Mouse (Mus musculus) gastrocnemius, adult 18-20 months (tissue): ENCODE results near the gene Oosp2. TPM values are rescaled to one million over a fixed set of nuclear protein-coding genes. Genes with fewer than 3 reads are reported as not detected.

ENCODE experiments used
- DNase-seq: peaks from one replicate; pipeline ENCODE4 v3.0.0; 2021; ENCODE audit warnings: low spot score
- long read RNA-seq, 2 experiments: library from polyadenylated mRNA; stranded (forward); transcript quantifications; one replicate each; pipeline ENCODE4 v2.0.0; 2021
- total RNA-seq, 2 experiments: library from RNA; stranded (reverse); gene quantifications; 2 replicates each; pipeline ENCODE4 v1.2.3; 2021

The Oosp2 gene
- not detected for total RNA-seq
- long read RNA-seq, experiment 1, result 0 reads
- long read RNA-seq, experiment 2, result 0 reads

- DNase-seq, result no peak
Observed at GRCm38 (mm10) chr19:11660459-11660858, at the start of gene Oosp2. TSS of gene Oosp2 (minus strand) at chr19:11660559.

DNA sequence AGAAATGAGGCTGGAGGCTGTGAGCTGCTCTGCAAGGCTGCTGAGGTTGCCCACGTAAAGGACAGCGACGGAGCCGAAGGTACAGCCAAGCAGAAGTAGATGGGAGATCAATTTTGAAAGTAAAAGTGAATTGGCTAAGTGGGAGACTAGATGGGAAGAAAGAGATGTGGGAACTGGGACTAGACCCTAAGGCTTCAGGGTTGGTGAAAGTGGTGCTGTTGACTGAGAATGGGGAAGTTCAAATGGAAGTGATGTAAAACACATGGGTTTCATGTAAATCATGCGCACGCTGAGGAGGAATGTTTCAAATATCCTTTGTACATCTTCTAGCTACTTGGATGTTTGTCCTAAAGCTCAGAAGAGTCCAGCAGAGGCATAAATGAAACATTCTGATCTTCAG lies 38.0 kb upstream of the Oosp2 start:
- DNase-seq, result no peak

GRCm38 (mm10) chr19:11696755-11697154 lies 36.4 kb upstream of the Oosp2 start, which contains the start of gene Oosp3:
TSS of gene Oosp3 (plus strand) at chr19:11697055.
- no peak for DNase-seq

DNA sequence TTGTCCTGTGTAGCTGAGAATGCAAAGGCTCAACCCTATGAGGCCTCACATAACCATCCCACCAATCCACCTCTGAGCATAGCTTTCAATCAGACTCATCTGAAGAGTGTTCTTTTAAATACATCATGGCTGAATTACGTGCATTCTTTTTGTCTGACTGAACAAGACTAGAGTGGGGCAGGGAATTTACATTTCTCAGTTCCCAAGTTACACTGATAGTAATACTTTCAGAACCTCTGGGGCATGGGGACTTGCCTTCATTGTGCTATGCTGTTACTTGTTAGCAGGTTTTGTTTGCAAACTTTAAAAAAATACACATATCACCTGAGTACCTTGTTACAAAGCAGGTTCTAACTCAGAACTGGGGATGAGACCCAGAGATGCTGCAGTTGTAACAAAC lies 31.1 kb upstream of the Oosp2 start:
- DNase-seq, result no peak

- DNase-seq, result no peak
Observed at GRCm38 (mm10) chr19:11690839-11691238, 30.5 kb upstream of the Oosp2 start, which contains the start of gene Oosp1. TSS of gene Oosp1 (minus strand) at chr19:11691150.

- DNase-seq, result no peak
Observed at GRCm38 (mm10) chr19:11661562-11661961, 1.2 kb upstream of the Oosp2 start.

DNA sequence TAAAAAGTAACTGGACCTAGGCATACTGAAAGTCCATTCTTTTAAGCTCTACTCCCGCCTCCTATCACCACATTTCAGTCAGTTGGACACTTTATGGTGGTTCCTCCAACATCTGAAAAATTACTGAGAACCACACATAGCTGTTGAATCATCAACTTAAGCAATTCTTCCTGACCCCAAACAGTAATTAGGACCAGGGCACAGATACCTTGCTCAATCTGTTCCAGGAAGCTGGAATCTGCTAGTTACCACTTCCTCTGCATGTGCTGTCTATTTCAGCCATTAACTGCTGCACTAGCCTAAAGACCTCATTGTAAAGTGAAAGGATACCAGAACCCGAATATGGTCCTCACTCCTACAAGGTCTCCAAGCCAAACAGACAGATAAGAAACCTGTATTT lies 1.2 kb downstream of the Oosp2 start:
- no peak for DNase-seq

GRCm38 (mm10) chr19:11649564-11649963 lies 10.8 kb downstream of the Oosp2 start:
- no peak for DNase-seq

GRCm38 (mm10) chr19:11646166-11646565 lies 14.2 kb downstream of the Oosp2 start:
- DNase-seq, result no peak

DNA sequence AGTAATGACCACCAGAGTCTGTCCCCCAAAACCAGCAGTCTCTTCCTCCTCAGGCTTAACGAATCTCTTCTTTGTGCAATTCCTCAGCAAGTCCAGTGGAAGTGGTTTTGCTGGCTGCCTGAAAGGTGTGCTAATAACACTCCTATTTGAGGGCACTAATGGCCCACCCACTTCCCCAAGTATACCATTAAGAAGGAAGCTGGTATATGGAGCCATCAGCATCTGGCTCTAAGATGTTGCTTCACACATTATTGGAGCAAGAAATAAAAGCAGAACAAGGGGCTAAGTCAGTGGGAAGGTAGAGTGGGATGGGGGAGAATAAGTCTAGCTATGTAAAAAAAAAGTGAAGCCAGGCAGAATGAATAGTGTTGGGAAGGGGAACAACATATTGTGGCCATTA lies 19.6 kb downstream of the Oosp2 start, which contains the start of gene Ms4a3:
TSS of gene Ms4a3 (minus strand) at position 120 of the 400 bp plus-strand sequence.
- no peak for DNase-seq

DNA sequence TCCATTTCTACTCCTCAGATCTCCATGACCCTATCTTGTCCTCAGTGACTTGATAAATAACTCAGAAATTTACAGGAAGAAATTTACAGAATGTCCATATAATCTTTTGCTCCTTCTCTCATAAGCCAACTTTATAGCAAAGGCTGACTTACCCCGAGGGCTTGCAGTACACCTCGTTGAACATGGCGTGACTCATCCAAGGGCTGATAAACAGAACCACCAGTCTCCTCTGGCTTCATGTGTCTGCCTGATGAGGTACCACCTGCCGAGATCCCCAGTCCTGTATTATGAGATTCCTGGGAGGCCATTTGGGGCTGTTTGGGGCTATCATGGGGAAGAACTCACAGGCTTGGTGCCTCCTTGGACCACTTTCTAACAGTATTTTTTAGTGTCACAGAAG lies 21.3 kb downstream of the Oosp2 start:
- DNase-seq, result no peak

DNA sequence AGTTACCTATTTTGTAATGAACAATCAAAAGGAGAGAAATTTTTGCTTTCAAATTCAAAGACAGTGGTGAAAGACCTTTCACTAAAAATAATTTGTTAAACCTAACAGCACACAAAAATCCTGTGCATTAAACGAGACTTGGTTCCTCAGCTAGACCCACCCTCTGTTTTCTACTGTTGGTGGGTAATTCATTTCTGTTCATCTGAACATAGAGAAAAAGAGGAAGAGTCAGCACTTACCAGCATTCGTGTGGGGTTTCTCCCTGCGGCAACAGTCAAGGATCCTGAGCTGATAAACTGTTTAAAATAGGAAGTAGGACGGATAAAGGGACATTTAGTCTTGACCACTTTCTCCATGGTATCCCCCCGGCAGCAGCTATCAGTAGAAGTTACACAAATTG lies 24.8 kb downstream of the Oosp2 start:
- DNase-seq, result no peak

DNA sequence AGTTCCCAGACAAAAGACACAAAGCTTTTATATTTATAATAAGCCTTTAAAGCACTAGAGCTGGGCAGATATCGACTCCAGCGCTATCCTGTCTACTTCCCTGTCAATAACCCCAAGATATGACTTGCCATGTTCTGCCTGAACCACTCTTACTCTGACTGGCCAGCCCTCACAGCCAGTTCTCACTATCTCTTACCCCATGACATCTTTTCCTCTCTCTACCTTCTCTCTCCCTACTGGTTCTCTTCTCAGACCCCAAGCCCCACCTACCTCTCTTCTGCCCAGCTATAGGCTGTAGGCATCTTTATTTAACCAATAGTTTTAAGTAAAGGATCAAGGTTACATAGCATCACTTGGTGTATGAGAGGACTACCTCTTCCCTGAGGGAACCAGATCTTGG lies 26.0 kb downstream of the Oosp2 start:
- DNase-seq, result no peak

DNA sequence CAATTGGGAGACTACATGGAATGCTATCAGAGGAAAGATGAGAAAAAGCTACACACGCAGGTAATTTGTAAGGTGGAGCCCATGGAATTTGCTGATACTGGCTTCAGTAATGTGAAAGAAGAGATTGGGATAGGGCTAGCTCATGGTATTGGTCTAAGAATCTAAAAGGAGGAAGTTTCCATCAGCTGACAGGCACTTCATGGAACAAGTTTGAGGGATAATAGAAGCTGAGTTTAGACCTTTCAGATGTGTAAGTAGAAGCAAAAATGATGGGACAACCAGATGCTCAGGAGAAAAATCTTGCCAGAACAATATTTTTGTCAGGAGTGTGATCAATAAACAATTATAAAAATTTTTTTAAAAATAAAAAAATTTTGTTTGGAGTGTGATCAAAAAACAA lies 26.6 kb downstream of the Oosp2 start:
- no peak for DNase-seq

GRCm38 (mm10) chr19:11625231-11625630 lies 35.1 kb downstream of the Oosp2 start:
- no peak for DNase-seq

DNA sequence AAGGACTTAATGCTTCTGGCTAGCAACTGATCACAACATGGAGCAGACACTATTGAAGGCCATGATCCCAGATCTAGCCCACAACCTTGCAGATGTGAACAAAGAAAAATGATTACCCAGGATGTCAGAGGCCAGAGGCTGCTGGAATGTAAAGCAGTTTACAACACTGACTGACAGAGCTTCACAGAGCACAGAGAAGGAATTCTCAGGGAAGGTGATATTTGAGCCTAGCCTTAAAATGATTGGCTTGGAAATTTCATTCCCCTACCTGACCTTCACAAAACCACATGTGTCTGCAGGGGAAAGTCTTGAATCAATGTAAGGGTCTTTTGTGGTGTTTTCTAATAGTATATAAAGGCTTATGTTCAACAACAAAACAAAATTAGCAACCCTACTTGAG lies 35.6 kb downstream of the Oosp2 start:
- no peak for DNase-seq

- DNase-seq, result no peak
Observed at GRCm38 (mm10) chr19:11623551-11623950, 36.8 kb downstream of the Oosp2 start, which contains the start of gene Ms4a2. TSS of gene Ms4a2 (minus strand) at chr19:11623719.

- no peak for DNase-seq
Observed at GRCm38 (mm10) chr19:11617983-11618382, 42.4 kb downstream of the Oosp2 start.

DNA sequence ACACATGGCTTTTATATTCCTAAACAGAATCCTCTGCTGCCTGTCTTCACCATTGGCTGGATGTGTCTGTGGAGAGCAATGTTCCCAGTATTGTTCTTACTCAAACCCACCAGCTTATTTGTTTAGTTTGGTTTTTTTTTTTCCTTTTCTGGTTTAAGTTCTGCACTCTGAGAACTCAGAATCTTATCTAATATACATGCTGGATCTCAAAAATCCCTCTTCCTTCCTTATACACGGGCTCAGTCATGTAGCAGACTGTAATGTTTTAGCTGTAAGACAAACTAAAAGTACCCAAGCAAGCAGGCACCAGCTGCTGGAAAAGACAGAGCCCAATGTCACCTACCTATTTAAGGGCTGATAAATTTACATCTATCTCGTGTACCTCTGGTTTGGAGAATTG lies 45.6 kb downstream of the Oosp2 start:
- no peak for DNase-seq

DNA sequence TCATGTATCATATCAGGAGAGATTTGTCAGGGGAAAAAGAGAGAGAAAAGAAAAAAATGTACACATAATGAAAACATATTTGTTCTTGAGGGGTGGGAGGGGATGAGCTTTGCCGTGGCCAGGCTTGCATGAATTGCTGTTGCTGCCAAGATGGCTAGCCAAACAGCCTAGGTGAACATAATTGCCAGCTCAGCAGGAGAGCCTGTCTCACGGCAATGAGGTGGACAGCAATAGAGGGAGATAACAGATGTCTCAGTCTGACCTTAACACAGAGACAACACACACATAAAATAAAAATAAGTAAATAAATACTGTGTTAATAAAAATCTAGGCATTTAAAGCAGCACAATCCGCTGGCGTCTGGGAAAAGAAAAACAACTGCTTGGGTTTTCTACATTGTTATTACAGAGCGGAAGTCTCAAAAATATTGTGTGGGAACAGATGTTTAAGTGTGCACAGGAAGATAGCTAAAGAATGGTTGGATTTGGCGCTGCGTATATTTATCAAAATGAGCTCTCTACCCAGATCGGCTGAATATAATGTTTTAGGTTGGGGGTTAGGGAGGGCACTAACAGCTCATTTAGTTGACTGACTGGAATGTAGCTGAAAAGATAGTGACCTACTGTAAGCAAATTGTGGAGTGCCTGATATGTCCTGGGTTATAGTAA lies 46.4 kb downstream of the Oosp2 start:
- DNase-seq, result no peak

- DNase-seq, result no peak
Observed at GRCm38 (mm10) chr19:11613084-11613483, 47.3 kb downstream of the Oosp2 start.

- no peak for DNase-seq
Observed at GRCm38 (mm10) chr19:11612293-11612692, 48.1 kb downstream of the Oosp2 start.

GRCm38 (mm10) chr19:11611541-11611945 lies 48.8 kb downstream of the Oosp2 start:
- DNase-seq, result no peak

DNA sequence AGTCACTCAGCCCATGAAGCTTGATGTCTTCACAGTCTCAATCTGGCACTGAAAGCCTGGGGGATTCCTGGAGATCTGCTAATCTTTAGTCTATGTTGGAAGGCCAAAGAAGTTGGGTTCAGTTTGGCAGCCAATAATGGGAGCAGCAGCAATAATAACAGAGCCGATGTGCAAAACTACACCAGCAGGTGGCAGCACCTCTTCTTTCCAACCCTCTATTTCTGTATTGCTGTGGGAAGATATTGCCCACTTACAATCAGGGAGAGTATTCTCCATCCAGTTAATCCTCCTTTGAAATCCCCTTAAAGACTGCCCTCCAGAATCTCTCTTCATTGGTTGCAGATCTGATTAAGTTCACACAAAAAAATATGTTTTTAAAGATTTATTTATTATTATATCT lies 52.2 kb downstream of the Oosp2 start:
- DNase-seq, result peak; percentile 13
